Mouse (Mus musculus) lung, adult 2 months (tissue): Measurements from ENCODE around the gene Xirp1.

Source experiments
- CTCF ChIP-seq: fragments of 200-500 bp; IDR thresholded peaks from 2 replicates; pipeline ENCODE4 v1.5.1; 2011; ENCODE audit warnings: mild to moderate bottlenecking, low read length, control low read depth; ENCODE audit not compliant: insufficient read depth
- POLR2A ChIP-seq: fragments of 200-500 bp; IDR thresholded peaks from 2 replicates; pipeline ENCODE4 v1.6.1; 2011; ENCODE audit warnings: low read depth, mild to moderate bottlenecking, control low read depth, low read length, borderline replicate concordance; ENCODE audit errors: extremely low read depth

DNA sequence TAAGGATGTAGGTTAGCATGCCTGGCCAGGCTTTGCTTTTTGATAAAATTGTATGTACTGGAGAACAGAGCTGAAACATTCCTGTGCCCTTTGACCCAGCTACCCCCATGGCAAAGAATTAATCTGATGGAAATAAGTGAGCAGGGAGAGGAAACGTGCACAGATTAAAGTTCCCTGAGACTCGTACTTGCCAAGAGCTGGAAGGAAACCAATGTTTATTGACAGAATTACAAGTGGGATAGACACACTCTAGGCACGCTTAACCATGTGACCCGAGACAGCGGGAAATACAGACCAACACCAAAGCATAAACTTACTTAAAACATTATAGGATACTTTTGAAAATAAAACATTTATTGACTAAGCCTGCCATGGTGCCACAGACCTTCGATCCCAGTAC, 25.1 kb upstream of the Xirp1 start:
- no peak for TF ChIP-seq POLR2A
- no peak for TF ChIP-seq CTCF
